ENCODE assay signal across 21 mouse cellular contexts in genomic region chr1:91450851-91451250, GRCm38 (mm10). TPM values are rescaled to one million over a fixed set of nuclear protein-coding genes. Genes with fewer than 3 reads are reported as not detected.
DNase-seq lines count a peak whose midpoint lies in the region; ATAC-seq and TF ChIP-seq lines count a peak whose summit lies in the region.
"Had no signal": no experiment of that assay in that cellular context is flagged by ENCODE, and none has a peak within 500 bp of the region (broad histone marks: within the 10 kb centered on the region; RNA-seq: fewer than 3 reads in every experiment).

No protein-coding gene starts in this region.

- peaks cover 20% of the 10 kb centered on the region for H3K79me2 ChIP-seq in myocyte (ENCODE audit: control insufficient read depth, insufficient read depth)

- H3K4me1 ChIP-seq in kidney, embryonic 15.5 days = peaks cover 56% of the 10 kb centered on the region
- peaks cover 10% of the 10 kb centered on the region for H3K4me1 ChIP-seq in midbrain, embryonic 13.5 days (replicated peaks)

- peaks cover 4% of the 10 kb centered on the region; the same call in 1 of the 2 replicates for H3K9me3 ChIP-seq in kidney, embryonic 15.5 days (replicated peaks)
- H3K9me3 ChIP-seq in midbrain, embryonic 13.5 days = 0 out of 2 replicates have a peak, but pooled peaks cover 4% of the 10 kb centered on the region
- H3K9me3 ChIP-seq: hindbrain, embryonic 15.5 days had no signal

- H3K4me2 ChIP-seq in kidney, embryonic 15.5 days = no peak overlapping the region
- H3K4me2 ChIP-seq in myocyte (ENCODE audit: low read depth) = no peak overlapping the region
- H3K4me2 ChIP-seq in midbrain, embryonic 13.5 days (replicated peaks) = no peak overlapping the region
- H3K4me2 ChIP-seq: hindbrain, embryonic 15.5 days; limb, embryonic 13.5 days; liver, embryonic 13.5 days; lung, embryonic 14.5 days; midbrain, embryonic 12.5 days had no signal

- peak; percentile 96 for DNase-seq in heart, adult 11 months
- DNase-seq in heart, postnatal 36 days = no peak
- no peak for DNase-seq in kidney, postnatal 14 days
- peak; percentile 76 for DNase-seq in gastrocnemius, postnatal 25 days
- DNase-seq in cerebellum, adult 9-10 months = no peak
- DNase-seq: adrenal gland, postnatal 25 days; cerebellum, postnatal 14 days; forebrain, postnatal 0 days; kidney, adult 8-10 months; layer of hippocampus, postnatal 36 days; liver, embryonic 13.5 days; lung, embryonic 14.5 days; thymus, postnatal 36 days had no signal

- peak overlapping the region; percentile 69; the same call in 1 of the 2 replicates for H3K27ac ChIP-seq in kidney, embryonic 15.5 days
- no peak overlapping the region for H3K27ac ChIP-seq in midbrain, embryonic 13.5 days
- H3K27ac ChIP-seq: forebrain, embryonic 10.5 days; hindbrain, embryonic 15.5 days; limb, embryonic 13.5 days; liver, embryonic 13.5 days; midbrain, embryonic 12.5 days had no signal

- intact Hi-C loops in heart, postnatal 36 days (cut with DNase I) = no loop called here

- no peak for ATAC-seq in kidney, embryonic 15.5 days (replicated peaks; ENCODE audit: low FRiP score)
- no peak for ATAC-seq in midbrain, embryonic 13.5 days
- ATAC-seq: CD4-positive, CD25-positive, alpha-beta regulatory T cell, adult 4 months; forebrain, postnatal 0 days had no signal

- TF ChIP-seq POLR2A in myocyte (IDR thresholded peaks at IDR 0.05; ENCODE audit: insufficient read length, low read depth) = no peak

- peaks cover 20% of the 10 kb centered on the region for H3K36me3 ChIP-seq in kidney, embryonic 15.5 days
- peaks cover 17% of the 10 kb centered on the region for H3K36me3 ChIP-seq in myocyte (ENCODE audit: control insufficient read depth, insufficient read depth)
- H3K36me3 ChIP-seq in midbrain, embryonic 13.5 days = peaks cover 41% of the 10 kb centered on the region

- H3K9ac ChIP-seq in kidney, embryonic 15.5 days = no peak overlapping the region
- H3K9ac ChIP-seq in midbrain, embryonic 13.5 days (replicated peaks) = no peak overlapping the region
- H3K9ac ChIP-seq: forebrain, postnatal 0 days; hindbrain, embryonic 15.5 days; limb, embryonic 13.5 days; liver, embryonic 13.5 days; lung, embryonic 14.5 days; midbrain, embryonic 12.5 days had no signal

- H3K4me3 ChIP-seq in kidney, embryonic 15.5 days (replicated peaks) = no peak overlapping the region
- H3K4me3 ChIP-seq in myocyte = no peak overlapping the region
- no peak overlapping the region for H3K4me3 ChIP-seq in midbrain, embryonic 13.5 days (replicated peaks)
- H3K4me3 ChIP-seq: forebrain, embryonic 10.5 days; hindbrain, embryonic 15.5 days; limb, embryonic 13.5 days; liver, embryonic 13.5 days; midbrain, embryonic 12.5 days had no signal

- H3ac ChIP-seq in myocyte (ENCODE audit: control insufficient read depth, insufficient read length) = no peak overlapping the region

- WGBS in kidney, embryonic 15.5 days = 75% methylated on average over 5 of the region's 5 CpGs
- 95% methylated on average over 5 of the region's 5 CpGs for WGBS in midbrain, embryonic 13.5 days

- H3K27me3 ChIP-seq in kidney, embryonic 15.5 days = no peaks in the 10 kb centered on the region
- no peaks in the 10 kb centered on the region for H3K27me3 ChIP-seq in myocyte (ENCODE audit: control insufficient read depth, insufficient read depth, insufficient read length)
- no peaks in the 10 kb centered on the region for H3K27me3 ChIP-seq in midbrain, embryonic 13.5 days
- H3K27me3 ChIP-seq: hindbrain, embryonic 15.5 days; limb, embryonic 13.5 days; liver, embryonic 13.5 days; midbrain, embryonic 12.5 days had no signal

TF ChIP-seq in myocyte, 11 proteins besides CTCF, POLR2A, EP300 and RAD21:
- TF ChIP-seq MYOD1 (IDR thresholded peaks at IDR 0.05; ENCODE audit: control insufficient read depth in 1 of 3, insufficient read length in 2 of 3, low read depth in 2 of 3) (peak in 2 of 3 experiments; percentile 44 to 74), POLR2AphosphoS2 (IDR thresholded peaks at IDR 0.05; ENCODE audit: insufficient read length, low read depth) (no peak), SRF (IDR thresholded peaks at IDR 0.05; ENCODE audit: control insufficient read depth, insufficient read length, low read depth) (no peak), MYOG (IDR thresholded peaks at IDR 0.05; ENCODE audit: control insufficient read depth in 1 of 3, insufficient read depth in 1 of 3, insufficient read length in 2 of 3, low read depth in 2 of 3) (peak in 1 of 3 experiments; percentile 36)

RNA-seq across cellular contexts. Expression of gene Per2, which starts 8.3 kb away (rescaled TPM):
- 10 to 100 TPM in 1 of 2 experiments, 1 to 10 TPM in 1; 7.9 to 13.5 TPM for total RNA-seq in heart, postnatal 36 days (2021)
- polyA plus RNA-seq in kidney, embryonic 15.5 days (2015; fragmentation: Nextera tagmentation; extraction: Ambion mirVana) = 2.9 and 3.6 TPM in 2 replicates
- 1 to 10 TPM in 1 of 2 experiments, under 1 TPM in 1; 0.97 to 7.1 TPM for total RNA-seq in gastrocnemius, postnatal 25 days (2021)
- 1.8 TPM for polyA plus RNA-seq in myocyte (2012; fragmentation: generic; extraction: Trizol)
- 4.4 and 4.7 TPM in 2 replicates for polyA plus RNA-seq in midbrain, embryonic 13.5 days (2015; fragmentation: Nextera tagmentation; extraction: Ambion mirVana)

RNA-seq across cellular contexts. Expression of gene Hes6, which starts 37.0 kb away (rescaled TPM):
- 10 to 100 TPM; 18.0 to 20.1 TPM for total RNA-seq in heart, postnatal 36 days (2021)
- polyA plus RNA-seq in kidney, embryonic 15.5 days (2015; fragmentation: Nextera tagmentation; extraction: Ambion mirVana) = 67.4 and 70.0 TPM in 2 replicates
- 1 to 10 TPM; 6.9 to 8.6 TPM for total RNA-seq in gastrocnemius, postnatal 25 days (2021)
- polyA plus RNA-seq in myocyte (2012; fragmentation: generic; extraction: Trizol) = 250 TPM
- polyA plus RNA-seq in midbrain, embryonic 13.5 days (2015; fragmentation: Nextera tagmentation; extraction: Ambion mirVana) = 316 and 357 TPM in 2 replicates

RNA-seq across cellular contexts. Expression of gene Traf3ip1, which starts 43.6 kb away (rescaled TPM):
- 1 to 10 TPM; 4.6 to 5.4 TPM for total RNA-seq in heart, postnatal 36 days (2021)
- 10.1 and 11.8 TPM in 2 replicates for polyA plus RNA-seq in kidney, embryonic 15.5 days (2015; fragmentation: Nextera tagmentation; extraction: Ambion mirVana)
- total RNA-seq in gastrocnemius, postnatal 25 days (2021) = 1 to 10 TPM; 2.9 to 3.2 TPM
- 4.5 TPM for polyA plus RNA-seq in myocyte (2012; fragmentation: generic; extraction: Trizol)
- 10.8 and 11.3 TPM in 2 replicates for polyA plus RNA-seq in midbrain, embryonic 13.5 days (2015; fragmentation: Nextera tagmentation; extraction: Ambion mirVana)

RNA-seq across cellular contexts. Expression of gene Ilkap, which starts 52.2 kb away (rescaled TPM):
- total RNA-seq in heart, postnatal 36 days (2021) = 10 to 100 TPM; 47.4 to 51.9 TPM
- 132 and 141 TPM in 2 replicates for polyA plus RNA-seq in kidney, embryonic 15.5 days (2015; fragmentation: Nextera tagmentation; extraction: Ambion mirVana)
- total RNA-seq in gastrocnemius, postnatal 25 days (2021) = 10 to 100 TPM; 30.1 to 35.8 TPM
- 80.3 TPM for polyA plus RNA-seq in myocyte (2012; fragmentation: generic; extraction: Trizol)
- 148 and 155 TPM in 2 replicates for polyA plus RNA-seq in midbrain, embryonic 13.5 days (2015; fragmentation: Nextera tagmentation; extraction: Ambion mirVana)

Comparison
In these comparisons a context has a peak if more than half of its experiments do, and no peak if none do; other contexts are left out.
1. DNase-seq: peak in heart, adult 11 months (single experiment) and gastrocnemius, postnatal 25 days (single experiment); none in heart, postnatal 36 days (0 of 2), kidney, postnatal 14 days (single experiment) and cerebellum, adult 9-10 months (single experiment).